Mouse (Mus musculus): ENCODE measurements around the gene Usp29. TPM values are rescaled to one million over a fixed set of nuclear protein-coding genes. Genes with fewer than 3 reads are reported as not detected.

Gene Usp29
- polyA plus RNA-seq, 1 experiment = 0.02 TPM

DNA sequence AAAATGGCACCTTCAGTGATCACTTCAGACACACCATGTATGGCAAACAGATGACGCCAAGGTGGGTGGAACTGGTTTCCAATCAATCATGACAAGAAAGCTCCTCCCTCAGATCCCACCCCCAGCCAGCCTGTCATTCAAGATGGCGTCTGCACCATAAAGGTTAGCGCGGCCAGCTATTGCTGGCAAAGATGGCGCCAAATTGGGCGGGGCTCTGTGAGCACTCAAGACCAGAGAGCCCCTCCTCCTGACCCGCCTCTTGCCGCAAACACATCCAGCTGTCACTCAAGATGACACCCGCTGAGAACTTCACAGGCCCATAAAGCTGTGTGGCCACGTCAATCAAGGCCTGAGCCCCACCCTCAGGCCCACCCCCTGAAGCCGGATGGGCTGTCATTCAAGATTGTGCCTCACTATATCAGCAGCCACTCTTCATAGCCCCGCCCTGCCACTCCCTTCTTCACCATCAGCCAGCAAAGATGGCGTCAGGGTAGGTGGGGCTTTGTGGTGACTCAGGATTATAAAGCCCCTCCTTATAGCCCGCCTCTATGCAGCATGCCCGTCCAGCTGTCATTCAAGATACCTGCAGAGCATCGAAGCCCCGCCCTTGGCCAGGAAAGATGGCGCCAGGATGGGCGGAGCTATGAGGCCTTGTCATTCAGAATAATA is 2.0 kb upstream of the Usp29 start:
- H3K9me3 ChIP-seq (ENCODE audit: control insufficient read depth, low read length) = peaks cover 43% of the 10 kb centered on the region
- H3K4me3 ChIP-seq (replicated peaks) = peak overlapping the region; percentile 69
- peaks cover 27% of the 10 kb centered on the region for H3K4me1 ChIP-seq (ENCODE audit: control insufficient read depth)
- TF ChIP-seq GATA1 (IDR thresholded peaks at IDR 0.05; ENCODE audit: low read length) (no peak), TAL1 (IDR thresholded peaks at IDR 0.05; ENCODE audit: low read length) (no peak)
- H3K36me3 ChIP-seq (ENCODE audit: control insufficient read depth) = peaks cover 12% of the 10 kb centered on the region
- peaks cover 35% of the 10 kb centered on the region for H3K27me3 ChIP-seq (ENCODE audit: control insufficient read depth)

DNA sequence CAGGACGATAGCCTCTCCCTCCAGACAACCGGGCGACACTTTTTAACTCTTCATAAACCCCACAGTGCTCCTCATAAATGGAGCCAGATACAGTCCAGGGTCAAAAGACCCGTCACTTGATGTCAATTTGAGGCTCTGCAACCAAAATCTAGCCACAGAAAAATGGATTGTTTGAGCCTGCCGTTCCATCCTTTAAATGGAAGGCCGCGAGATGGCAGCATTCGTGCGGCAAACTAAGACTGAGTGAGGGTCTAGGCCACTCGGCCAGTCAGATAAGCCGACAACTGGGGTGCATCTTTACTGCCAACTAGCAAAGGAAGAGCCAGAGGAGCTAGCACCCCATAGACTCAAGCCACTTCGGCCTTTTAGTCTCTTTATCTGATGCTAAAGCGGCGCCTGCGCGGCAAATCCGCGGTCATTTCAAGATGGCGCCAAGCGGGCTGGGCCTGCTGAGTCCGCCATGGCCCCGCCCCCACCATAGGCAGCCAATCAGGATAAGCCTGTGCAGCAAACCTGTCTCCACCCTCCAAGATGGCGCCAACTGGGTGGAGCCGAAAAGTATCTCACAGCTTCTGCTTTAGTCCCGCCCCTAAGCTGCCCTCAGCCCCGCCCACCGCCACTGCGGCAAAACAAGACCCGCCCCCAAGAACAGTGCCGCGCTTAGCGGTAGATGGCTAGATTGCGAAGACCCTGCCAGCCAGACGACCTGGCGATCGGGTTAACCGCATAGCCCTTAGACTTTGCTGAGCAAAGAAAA is 1.1 kb upstream of the Usp29 start:
- Histone ChIP-seq H3K27me3 (ENCODE audit: control insufficient read depth) (peaks cover 35% of the 10 kb centered on the region), H3K4me1 (ENCODE audit: control insufficient read depth) (peaks cover 27% of the 10 kb centered on the region), H3K4me3 (replicated peaks) (peak overlapping the region; percentile 69), H3K9me3 (ENCODE audit: control insufficient read depth, low read length) (peaks cover 43% of the 10 kb centered on the region), H3K36me3 (ENCODE audit: control insufficient read depth) (peaks cover 10% of the 10 kb centered on the region)
- no peak for TF ChIP-seq TAL1 (IDR thresholded peaks at IDR 0.05; ENCODE audit: low read length)
- TF ChIP-seq GATA1 (IDR thresholded peaks at IDR 0.05; ENCODE audit: low read length) = no peak

DNA sequence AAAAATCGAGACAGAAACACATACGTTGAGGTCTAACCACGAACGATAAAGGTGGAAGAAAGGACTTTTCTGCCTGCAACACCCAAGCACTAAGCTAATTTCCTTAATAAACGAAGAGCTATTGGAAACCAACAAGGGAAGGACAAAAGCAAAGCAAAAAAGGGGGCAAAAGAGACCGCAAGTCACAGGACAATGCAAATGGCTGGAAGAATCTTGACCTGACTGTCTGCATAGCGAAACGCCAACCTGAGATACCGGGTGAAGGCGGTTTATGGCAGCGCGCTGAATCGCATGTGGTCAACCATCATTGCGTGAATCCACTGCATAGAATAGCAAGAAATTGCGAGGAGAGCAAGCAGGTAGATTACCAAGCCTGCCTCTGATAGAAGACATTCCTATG is 423 bp downstream of the Usp29 start:
- TF ChIP-seq GATA1 (IDR thresholded peaks at IDR 0.05; ENCODE audit: low read length) (no peak), TAL1 (IDR thresholded peaks at IDR 0.05; ENCODE audit: low read length) (no peak)
- Histone ChIP-seq H3K9me3 (ENCODE audit: control insufficient read depth, low read length) (peaks cover 43% of the 10 kb centered on the region), H3K4me1 (ENCODE audit: control insufficient read depth) (peaks cover 27% of the 10 kb centered on the region), H3K36me3 (ENCODE audit: control insufficient read depth) (peaks cover 2% of the 10 kb centered on the region; the same call in 1 of the 2 replicates), H3K27me3 (ENCODE audit: control insufficient read depth) (peaks cover 35% of the 10 kb centered on the region), H3K4me3 (replicated peaks) (peak overlapping the region; percentile 69)

- peak overlapping the region; percentile 69 for H3K4me3 ChIP-seq (replicated peaks)
- no peak for TF ChIP-seq TAL1 (IDR thresholded peaks at IDR 0.05; ENCODE audit: low read length)
- TF ChIP-seq GATA1 (IDR thresholded peaks at IDR 0.05; ENCODE audit: low read length) = no peak
- peaks cover 43% of the 10 kb centered on the region for H3K9me3 ChIP-seq (ENCODE audit: control insufficient read depth, low read length)
- peaks cover 35% of the 10 kb centered on the region for H3K27me3 ChIP-seq (ENCODE audit: control insufficient read depth)
- H3K4me1 ChIP-seq (ENCODE audit: control insufficient read depth) = peaks cover 27% of the 10 kb centered on the region
- H3K36me3 ChIP-seq (ENCODE audit: control insufficient read depth) = no peaks in the 10 kb centered on the region; the same call in 1 of the 2 replicates
These were observed 995 bp downstream of the Usp29 start for GRCm38 (mm10) chr7:6731373-6731772.

DNA sequence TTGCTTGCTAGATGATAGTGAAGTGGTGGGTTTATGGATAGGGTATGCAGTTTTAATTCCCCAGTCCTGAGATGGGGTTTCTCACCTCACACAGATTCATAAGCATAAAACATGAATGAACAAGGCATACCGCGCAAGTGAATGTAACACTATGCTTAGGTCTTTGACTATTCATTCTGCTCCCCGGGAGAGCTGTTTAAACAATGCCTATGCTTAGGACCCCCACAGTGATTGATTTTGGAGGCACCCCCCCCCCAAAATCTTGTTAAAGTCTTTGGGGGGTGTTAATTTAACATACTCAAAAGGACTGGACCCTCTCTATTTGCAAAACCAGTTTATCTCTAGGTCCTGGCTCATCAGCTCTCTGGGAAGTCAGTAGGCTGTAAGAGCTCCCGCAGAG is 1.6 kb downstream of the Usp29 start:
- Histone ChIP-seq H3K4me3 (replicated peaks) (peak overlapping the region; percentile 29), H3K4me1 (ENCODE audit: control insufficient read depth) (peaks cover 27% of the 10 kb centered on the region), H3K9me3 (ENCODE audit: control insufficient read depth, low read length) (peaks cover 43% of the 10 kb centered on the region), H3K36me3 (ENCODE audit: control insufficient read depth) (no peaks in the 10 kb centered on the region), H3K27me3 (ENCODE audit: control insufficient read depth) (peaks cover 35% of the 10 kb centered on the region)
- no peak for TF ChIP-seq GATA1 (IDR thresholded peaks at IDR 0.05; ENCODE audit: low read length)
- no peak for TF ChIP-seq TAL1 (IDR thresholded peaks at IDR 0.05; ENCODE audit: low read length)

DNA sequence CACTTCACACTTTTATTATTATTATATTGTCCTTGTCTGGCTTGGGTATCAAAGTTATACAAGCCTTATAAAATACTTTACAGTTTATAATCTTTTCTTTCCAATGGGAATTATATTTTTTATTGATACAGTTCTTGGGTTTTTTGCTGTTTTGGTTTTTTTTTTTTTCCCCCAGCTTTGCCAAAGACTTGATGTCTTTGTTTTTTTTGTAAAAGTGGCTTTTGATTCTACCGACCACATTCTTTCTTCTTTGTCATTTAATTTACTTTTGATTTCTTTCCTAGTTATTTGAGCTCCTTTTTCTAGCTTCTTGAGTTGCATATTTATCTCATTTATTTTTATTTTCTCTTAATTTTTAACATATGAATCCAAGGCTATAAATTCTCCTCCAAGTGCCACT is 5.7 kb downstream of the Usp29 start:
- Histone ChIP-seq H3K9me3 (ENCODE audit: control insufficient read depth, low read length) (0 out of 2 replicates have a peak, but pooled peaks cover 5% of the 10 kb centered on the region), H3K36me3 (ENCODE audit: control insufficient read depth) (no peaks in the 10 kb centered on the region), H3K4me1 (ENCODE audit: control insufficient read depth) (no peaks in the 10 kb centered on the region), H3K27me3 (ENCODE audit: control insufficient read depth) (peaks cover 17% of the 10 kb centered on the region), H3K4me3 (replicated peaks) (no peak overlapping the region)
- no peak for TF ChIP-seq TAL1 (IDR thresholded peaks at IDR 0.05; ENCODE audit: low read length)
- no peak for TF ChIP-seq GATA1 (IDR thresholded peaks at IDR 0.05; ENCODE audit: low read length)

DNA sequence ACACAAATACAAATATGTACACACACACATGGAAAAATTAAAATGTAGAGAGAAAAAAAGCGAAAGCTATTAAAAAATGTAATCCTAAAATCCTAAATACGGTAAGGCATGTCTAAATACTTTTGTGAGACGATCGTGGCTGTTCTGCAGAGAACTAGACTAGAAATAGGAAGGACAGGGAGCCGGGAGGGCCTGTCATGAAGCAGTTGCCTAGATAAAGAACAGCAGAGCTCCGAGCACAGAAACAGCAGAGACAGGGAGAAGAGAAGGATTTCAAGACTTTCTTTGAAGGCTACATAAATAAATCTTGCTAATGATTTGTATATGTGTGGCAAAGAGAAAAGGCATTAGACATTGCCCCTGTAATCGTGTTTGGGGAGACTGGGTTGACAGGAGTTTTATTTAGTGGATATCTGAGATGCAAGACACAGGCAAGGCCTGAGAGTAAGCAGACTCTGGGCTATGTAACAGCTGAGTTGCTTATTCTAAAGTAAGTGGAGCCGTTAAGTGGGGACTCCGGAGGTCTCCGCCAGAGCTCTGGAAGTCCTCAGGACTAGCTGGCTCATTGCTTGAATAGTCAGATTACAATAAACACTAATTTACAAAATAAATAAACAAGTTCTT is 14.0 kb downstream of the Usp29 start:
- Histone ChIP-seq H3K4me1 (ENCODE audit: control insufficient read depth) (no peaks in the 10 kb centered on the region), H3K36me3 (ENCODE audit: control insufficient read depth) (no peaks in the 10 kb centered on the region), H3K4me3 (replicated peaks) (no peak overlapping the region), H3K27me3 (ENCODE audit: control insufficient read depth) (no peaks in the 10 kb centered on the region), H3K9me3 (ENCODE audit: control insufficient read depth, low read length) (no peaks in the 10 kb centered on the region)
- TF ChIP-seq GATA1 (IDR thresholded peaks at IDR 0.05; ENCODE audit: low read length) (no peak), TAL1 (IDR thresholded peaks at IDR 0.05; ENCODE audit: low read length) (no peak)

- Histone ChIP-seq H3K27me3 (ENCODE audit: control insufficient read depth) (no peaks in the 10 kb centered on the region), H3K4me1 (ENCODE audit: control insufficient read depth) (no peaks in the 10 kb centered on the region), H3K36me3 (ENCODE audit: control insufficient read depth) (no peaks in the 10 kb centered on the region), H3K9me3 (ENCODE audit: control insufficient read depth, low read length) (no peaks in the 10 kb centered on the region), H3K4me3 (replicated peaks) (no peak overlapping the region)
- TF ChIP-seq GATA1 (IDR thresholded peaks at IDR 0.05; ENCODE audit: low read length) (no peak), TAL1 (IDR thresholded peaks at IDR 0.05; ENCODE audit: low read length) (no peak)
These were observed 18.8 kb downstream of the Usp29 start for GRCm38 (mm10) chr7:6749196-6749595.

DNA sequence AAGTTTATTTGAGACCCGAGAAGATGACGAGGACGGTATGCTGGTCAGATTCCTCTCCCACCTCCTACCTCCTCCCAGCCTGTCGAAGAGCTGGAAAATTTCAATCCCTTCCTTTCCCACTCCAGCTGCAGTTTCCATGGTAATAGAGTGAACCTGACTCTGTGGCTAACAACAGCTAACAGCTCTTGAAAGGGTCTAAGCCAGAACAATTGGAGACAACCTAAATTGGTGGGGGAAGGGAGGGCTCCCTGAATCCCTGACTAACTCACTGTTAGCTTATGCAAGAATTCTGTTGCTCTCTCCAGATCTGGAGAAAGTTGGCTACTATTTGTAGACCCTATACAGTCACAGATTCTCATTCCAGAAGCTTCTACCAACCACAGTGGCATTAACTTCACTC is 23.1 kb downstream of the Usp29 start:
- no peaks in the 10 kb centered on the region for H3K36me3 ChIP-seq (ENCODE audit: control insufficient read depth)
- H3K4me3 ChIP-seq (replicated peaks) = no peak overlapping the region
- H3K9me3 ChIP-seq (ENCODE audit: control insufficient read depth, low read length) = no peaks in the 10 kb centered on the region; the same call in 1 of the 2 replicates
- no peaks in the 10 kb centered on the region for H3K27me3 ChIP-seq (ENCODE audit: control insufficient read depth)
- no peaks in the 10 kb centered on the region for H3K4me1 ChIP-seq (ENCODE audit: control insufficient read depth)
- no peak for TF ChIP-seq GATA1 (IDR thresholded peaks at IDR 0.05; ENCODE audit: low read length)
- TF ChIP-seq TAL1 (IDR thresholded peaks at IDR 0.05; ENCODE audit: low read length) = no peak

All from erythroblast, embryonic 14.5 days (primary cell).